Mouse (Mus musculus) heart, embryonic 10.5 days (tissue): ENCODE data around the gene Cldn7. TPM values are rescaled to one million over a fixed set of nuclear protein-coding genes. Genes with fewer than 3 reads are reported as not detected.
"Not testable (repeated sequence)": the region's sequence is repeated elsewhere in the genome, so short reads cannot be mapped to it uniquely, and the experiment has no call there.

Source experiments
- DNase-seq: peaks from one replicate; pipeline ENCODE4 v3.0.0-alpha.2; 2017; ENCODE audit warnings: low spot score
- H3K27ac ChIP-seq: fragments of 300-500 bp; sonication (generic); 2 replicates; pipeline ENCODE4 v1.5.1; 2016; ENCODE audit warnings: mild to moderate bottlenecking
- H3K27me3 ChIP-seq: fragments of 300-500 bp; sonication (generic); 2 replicates; pipeline ENCODE4 v1.6.1; 2016; ENCODE audit warnings: mild to moderate bottlenecking; ENCODE audit not compliant: poor library complexity, insufficient read depth, severe bottlenecking
- H3K36me3 ChIP-seq: fragments of 300-500 bp; sonication (generic); 2 replicates; pipeline ENCODE4 v1.6.1; 2016; ENCODE audit warnings: mild to moderate bottlenecking, moderate library complexity
- H3K4me1 ChIP-seq: fragments of 300-500 bp; sonication (generic); 2 replicates; pipeline ENCODE4 v1.6.1; 2016; ENCODE audit warnings: mild to moderate bottlenecking
- H3K4me3 ChIP-seq: fragments of 300-500 bp; sonication (generic); 2 replicates; pipeline ENCODE4 v1.5.1; 2016; ENCODE audit warnings: mild to moderate bottlenecking, moderate library complexity
- H3K9me3 ChIP-seq: fragments of 300-500 bp; sonication (generic); 2 replicates; pipeline ENCODE4 v1.6.1; 2016; ENCODE audit warnings: mild to moderate bottlenecking, moderate library complexity
- WGBS: fragments of 180-500 bp; shearing (Covaris S2); methylation state at CpG from one replicate; pipeline ENCODE4 v1.1.7; 2016; 5-methylcytosine and 5-hydroxymethylcytosine counted together
- polyA plus RNA-seq: library from polyadenylated mRNA; unstranded; fragments of >200 nt; fragmentation: Nextera tagmentation; extraction: Ambion mirVana; gene quantifications from 2 replicates; pipeline ENCODE4 v1.2.1, GENCODE M21; 2016

Gene Cldn7
- polyA plus RNA-seq, 1 experiment from 2014 or later, result 22.3 TPM

- Histone ChIP-seq H3K4me3 (peak overlapping the region; percentile 80), H3K27ac (no peak overlapping the region), H3K9me3 (no peaks in the 10 kb centered on the region), H3K27me3 (no peaks in the 10 kb centered on the region), H3K4me1 (peaks cover 49% of the 10 kb centered on the region), H3K36me3 (peaks cover 59% of the 10 kb centered on the region)
- DNase-seq, result no peak
Measured at GRCm38 (mm10) chr11:70001865-70002264, 37.3 kb downstream of the Cldn7 start.

- peak overlapping the region; percentile 80 for H3K4me3 ChIP-seq
- H3K27ac ChIP-seq, result no peak overlapping the region
- H3K36me3 ChIP-seq, result peaks cover 65% of the 10 kb centered on the region
- no peaks in the 10 kb centered on the region for H3K9me3 ChIP-seq
- 92% methylated on average over 2 of the region's 2 CpGs for WGBS
- peaks cover 43% of the 10 kb centered on the region for H3K4me1 ChIP-seq
- H3K27me3 ChIP-seq, result no peaks in the 10 kb centered on the region
- DNase-seq, result no peak
Measured at GRCm38 (mm10) chr11:70002471-70002870, 37.9 kb downstream of the Cldn7 start.

- no peak overlapping the region for H3K4me3 ChIP-seq
- H3K27ac ChIP-seq, result no peak overlapping the region
- no peaks in the 10 kb centered on the region for H3K9me3 ChIP-seq
- DNase-seq, result no peak
- no peaks in the 10 kb centered on the region for H3K27me3 ChIP-seq
- WGBS, result 55% methylated on average over 5 of the region's 5 CpGs
- peaks cover 69% of the 10 kb centered on the region for H3K36me3 ChIP-seq
- peaks cover 26% of the 10 kb centered on the region for H3K4me1 ChIP-seq
Measured at GRCm38 (mm10) chr11:70005521-70005920, 40.9 kb downstream of the Cldn7 start.

GRCm38 (mm10) chr11:70010033-70010432, 45.5 kb downstream of the Cldn7 start:
- DNase-seq, result no peak
- Histone ChIP-seq H3K36me3 (peaks cover 85% of the 10 kb centered on the region), H3K9me3 (no peaks in the 10 kb centered on the region), H3K27ac (no peak overlapping the region), H3K4me3 (no peak overlapping the region), H3K4me1 (peaks cover 13% of the 10 kb centered on the region), H3K27me3 (no peaks in the 10 kb centered on the region)
- WGBS, result 94% methylated on average over 6 of the region's 6 CpGs

- H3K4me3 ChIP-seq, result no peak overlapping the region
- H3K36me3 ChIP-seq, result peaks cover 80% of the 10 kb centered on the region
- H3K9me3 ChIP-seq, result no peaks in the 10 kb centered on the region
- 86% methylated on average over 12 of the region's 12 CpGs for WGBS
- no peaks in the 10 kb centered on the region for H3K27me3 ChIP-seq
- peaks cover 13% of the 10 kb centered on the region for H3K4me1 ChIP-seq
- H3K27ac ChIP-seq, result no peak overlapping the region
- DNase-seq, result no peak
Measured at GRCm38 (mm10) chr11:70010548-70010947, 46.0 kb downstream of the Cldn7 start.

GRCm38 (mm10) chr11:70010961-70011360, 46.4 kb downstream of the Cldn7 start:
- peaks cover 76% of the 10 kb centered on the region for H3K36me3 ChIP-seq
- 88% methylated on average over 10 of the region's 10 CpGs for WGBS
- no peak overlapping the region for H3K27ac ChIP-seq
- no peak overlapping the region for H3K4me3 ChIP-seq
- H3K27me3 ChIP-seq, result no peaks in the 10 kb centered on the region
- DNase-seq, result no peak
- H3K4me1 ChIP-seq, result peaks cover 13% of the 10 kb centered on the region
- H3K9me3 ChIP-seq, result no peaks in the 10 kb centered on the region

GRCm38 (mm10) chr11:70012931-70013330, 48.4 kb downstream of the Cldn7 start:
- Histone ChIP-seq H3K36me3 (peaks cover 56% of the 10 kb centered on the region), H3K4me3 (no peak overlapping the region), H3K27ac (no peak overlapping the region), H3K9me3 (no peaks in the 10 kb centered on the region), H3K4me1 (peaks cover 21% of the 10 kb centered on the region), H3K27me3 (no peaks in the 10 kb centered on the region)
- WGBS, result 90% methylated on average over 9 of the region's 9 CpGs
- no peak for DNase-seq

GRCm38 (mm10) chr11:70013408-70013807, 48.8 kb downstream of the Cldn7 start:
- no peaks in the 10 kb centered on the region for H3K9me3 ChIP-seq
- WGBS, result 85% methylated on average over 3 of the region's 3 CpGs
- peaks cover 51% of the 10 kb centered on the region for H3K36me3 ChIP-seq
- H3K27ac ChIP-seq, result no peak overlapping the region
- H3K4me3 ChIP-seq, result no peak overlapping the region
- no peaks in the 10 kb centered on the region for H3K27me3 ChIP-seq
- DNase-seq, result no peak
- H3K4me1 ChIP-seq, result peaks cover 26% of the 10 kb centered on the region

GRCm38 (mm10) chr11:70014051-70014450, 49.5 kb downstream of the Cldn7 start:
- no peak for DNase-seq
- no peaks in the 10 kb centered on the region for H3K27me3 ChIP-seq
- no peak overlapping the region for H3K27ac ChIP-seq
- no peaks in the 10 kb centered on the region for H3K9me3 ChIP-seq
- H3K36me3 ChIP-seq, result peaks cover 45% of the 10 kb centered on the region
- 52% methylated on average over 5 of the region's 5 CpGs for WGBS
- peaks cover 32% of the 10 kb centered on the region for H3K4me1 ChIP-seq
- H3K4me3 ChIP-seq, result no peak overlapping the region

- 1% methylated on average over 35 of the region's 35 CpGs for WGBS
- Histone ChIP-seq H3K4me1 (peaks cover 42% of the 10 kb centered on the region), H3K27ac (peak within 1 kb of the TSS; percentile 90), H3K4me3 (peak within 1 kb of the TSS; percentile 77), H3K36me3 (peaks cover 35% of the 10 kb centered on the region), H3K9me3 (no peaks in the 10 kb centered on the region), H3K27me3 (no peaks in the 10 kb centered on the region)
- peak; percentile 96 for DNase-seq
Measured at GRCm38 (mm10) chr11:70014880-70015558, 50.4 kb downstream of the Cldn7 start, which contains the start of gene Acadvl. Gene Acadvl (minus strand): TSS chr11:70015411.

- no peak overlapping the region for H3K27ac ChIP-seq
- H3K4me1 ChIP-seq, result peaks cover 49% of the 10 kb centered on the region
Measured at GRCm38 (mm10) chr11:70015677-70016076, 51.1 kb downstream of the Cldn7 start.

GRCm38 (mm10) chr11:70016177-70016576, 51.6 kb downstream of the Cldn7 start:
- Histone ChIP-seq H3K4me1 (peaks cover 51% of the 10 kb centered on the region), H3K36me3 (peaks cover 23% of the 10 kb centered on the region)
- not testable (repeated sequence) for DNase-seq, H3K27ac ChIP-seq, H3K4me3 ChIP-seq, H3K9me3 ChIP-seq, H3K27me3 ChIP-seq
- 84% methylated on average over 2 of the region's 2 CpGs for WGBS

More at GRCm38 (mm10) chr11:70015677-70016076, 51.1 kb downstream of the Cldn7 start:
- 63% methylated on average over 6 of the region's 6 CpGs for WGBS
- no peak for DNase-seq
- H3K9me3 ChIP-seq, result no peaks in the 10 kb centered on the region
- peaks cover 28% of the 10 kb centered on the region for H3K36me3 ChIP-seq
- H3K4me3 ChIP-seq, result peak overlapping the region; percentile 77
- no peaks in the 10 kb centered on the region for H3K27me3 ChIP-seq

- 76% methylated on average over 3 of the region's 3 CpGs for WGBS
- no peaks in the 10 kb centered on the region for H3K27me3 ChIP-seq
- peak within 1 kb of the TSS; percentile 93 for H3K27ac ChIP-seq
- H3K9me3 ChIP-seq, result no peaks in the 10 kb centered on the region
- H3K4me1 ChIP-seq, result peaks cover 56% of the 10 kb centered on the region
- DNase-seq, result no peak
- peak within 1 kb of the TSS; percentile 77 for H3K4me3 ChIP-seq
- peaks cover 18% of the 10 kb centered on the region for H3K36me3 ChIP-seq
Measured at GRCm38 (mm10) chr11:70016669-70017068, 52.1 kb downstream of the Cldn7 start, which contains the start of gene Dlg4. Gene Dlg4 (plus strand): TSS chr11:70016942.
